Mouse (Mus musculus): ENCODE data around the gene Ackr3. TPM values are rescaled to one million over a fixed set of nuclear protein-coding genes. Genes with fewer than 3 reads are reported as not detected.

Ackr3 gene
- total RNA-seq, 1 experiment from 2014 or later, result not detected

DNA sequence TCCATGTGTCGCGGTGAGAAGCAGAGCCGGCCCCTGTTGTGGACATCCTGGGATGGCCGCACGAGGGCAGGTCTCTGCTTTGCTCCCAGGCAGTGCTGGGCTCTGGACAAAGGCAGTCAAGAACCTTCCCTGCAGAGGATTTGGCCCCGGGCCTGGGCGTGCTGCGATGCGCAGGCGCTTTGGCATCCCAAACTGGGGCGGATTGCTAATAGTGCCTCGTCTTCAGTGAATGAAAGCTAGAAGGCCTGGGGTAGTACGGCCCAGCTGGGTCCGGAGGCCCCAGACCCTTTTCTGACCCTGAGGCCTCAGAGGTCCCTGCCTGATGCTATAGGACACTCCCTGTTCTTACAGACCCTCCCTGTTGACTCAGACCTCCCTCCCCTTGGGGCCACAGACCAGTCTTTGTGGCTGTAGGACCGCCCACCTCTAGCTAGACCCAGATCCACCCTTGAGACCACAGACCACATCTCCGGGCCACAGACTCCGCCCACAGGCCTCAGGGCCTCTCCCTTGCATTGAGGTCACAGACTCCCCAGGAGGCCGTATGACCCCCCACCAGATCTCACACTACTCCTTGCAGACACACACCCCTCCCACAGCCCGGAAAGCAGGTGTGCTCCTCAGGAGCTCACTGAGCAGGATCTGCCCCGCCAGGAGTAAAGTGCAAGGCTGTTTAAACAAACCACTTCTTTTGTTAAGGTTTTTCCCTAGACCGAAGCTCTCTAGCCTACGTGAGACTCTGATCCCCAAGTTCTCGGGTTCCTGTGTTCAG is 1.4 kb upstream of the Ackr3 start:
- no peak for ATAC-seq (replicated peaks; ENCODE audit: insufficient number of reproducible peaks, low FRiP score, low TSS enrichment, poor library complexity, severe bottlenecking)

DNA sequence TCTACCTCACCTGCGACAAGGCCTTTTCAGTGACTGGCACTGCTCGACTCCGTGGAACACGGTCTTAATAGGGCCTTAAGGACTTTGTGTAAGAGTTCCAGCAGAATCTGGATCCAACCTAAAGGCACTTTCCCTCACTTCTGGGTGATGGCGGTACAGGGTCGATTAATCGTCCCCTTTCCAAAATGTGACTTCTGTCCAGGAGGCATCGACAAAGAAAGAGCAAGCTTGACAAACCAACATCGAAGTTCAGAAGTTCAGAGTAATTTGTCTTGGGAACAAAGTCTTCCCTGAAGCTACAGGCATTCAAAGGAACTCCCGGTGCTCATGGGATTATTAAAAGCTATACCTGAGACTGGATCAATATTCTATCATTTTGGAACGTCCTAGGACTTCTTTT is 439 bp upstream of the Ackr3 start:
- no peak for ATAC-seq (replicated peaks; ENCODE audit: insufficient number of reproducible peaks, low FRiP score, low TSS enrichment, poor library complexity, severe bottlenecking)

DNA sequence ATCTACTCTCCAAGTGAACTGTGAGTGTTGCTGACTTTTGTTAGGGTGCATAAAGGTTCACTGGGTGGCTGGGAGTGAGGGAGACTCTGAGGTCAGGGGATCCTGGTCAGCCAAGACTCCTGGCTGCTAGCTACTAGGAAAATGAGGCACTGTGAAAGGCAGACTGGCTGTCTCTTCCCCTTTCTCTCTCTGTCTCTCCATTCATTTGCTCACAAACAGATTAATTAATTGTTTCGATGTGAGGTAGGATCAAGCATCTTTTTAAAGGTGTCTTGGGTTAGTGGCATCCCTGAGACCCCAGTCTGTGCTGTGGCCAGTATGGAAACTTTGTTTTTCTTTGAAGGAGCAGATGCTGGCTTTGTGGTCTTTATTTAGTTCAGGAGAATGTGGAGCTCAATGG is 1.0 kb downstream of the Ackr3 start:
- no peak for ATAC-seq (replicated peaks; ENCODE audit: insufficient number of reproducible peaks, low FRiP score, low TSS enrichment, poor library complexity, severe bottlenecking)

- no peak for ATAC-seq (replicated peaks; ENCODE audit: insufficient number of reproducible peaks, low FRiP score, low TSS enrichment, poor library complexity, severe bottlenecking)
Observed at GRCm38 (mm10) chr1:90205223-90205622, 1.4 kb downstream of the Ackr3 start.

DNA sequence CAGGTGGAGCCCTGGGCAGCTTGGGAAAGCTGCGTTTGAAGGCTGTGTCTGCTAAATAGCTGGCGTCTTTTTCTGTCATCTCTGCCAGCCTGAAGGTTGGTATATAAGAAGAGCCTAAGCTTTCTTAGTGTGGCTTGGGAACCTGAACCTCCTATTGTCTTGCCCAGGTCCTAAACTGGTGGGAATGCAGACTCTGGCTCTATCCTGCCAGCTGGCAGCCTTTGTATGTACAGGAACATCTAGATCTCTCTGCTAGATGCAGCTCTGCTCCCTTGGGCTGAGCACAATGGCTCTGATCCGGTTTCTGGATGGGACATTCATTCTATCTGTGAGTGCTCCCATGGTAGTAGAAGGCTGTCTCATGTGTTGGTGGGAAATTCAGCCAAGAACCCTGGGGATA is 2.9 kb downstream of the Ackr3 start:
- no peak for ATAC-seq (replicated peaks; ENCODE audit: insufficient number of reproducible peaks, low FRiP score, low TSS enrichment, poor library complexity, severe bottlenecking)

- no peak for ATAC-seq (replicated peaks; ENCODE audit: insufficient number of reproducible peaks, low FRiP score, low TSS enrichment, poor library complexity, severe bottlenecking)
Observed at GRCm38 (mm10) chr1:90207279-90207678, 3.5 kb downstream of the Ackr3 start.

DNA sequence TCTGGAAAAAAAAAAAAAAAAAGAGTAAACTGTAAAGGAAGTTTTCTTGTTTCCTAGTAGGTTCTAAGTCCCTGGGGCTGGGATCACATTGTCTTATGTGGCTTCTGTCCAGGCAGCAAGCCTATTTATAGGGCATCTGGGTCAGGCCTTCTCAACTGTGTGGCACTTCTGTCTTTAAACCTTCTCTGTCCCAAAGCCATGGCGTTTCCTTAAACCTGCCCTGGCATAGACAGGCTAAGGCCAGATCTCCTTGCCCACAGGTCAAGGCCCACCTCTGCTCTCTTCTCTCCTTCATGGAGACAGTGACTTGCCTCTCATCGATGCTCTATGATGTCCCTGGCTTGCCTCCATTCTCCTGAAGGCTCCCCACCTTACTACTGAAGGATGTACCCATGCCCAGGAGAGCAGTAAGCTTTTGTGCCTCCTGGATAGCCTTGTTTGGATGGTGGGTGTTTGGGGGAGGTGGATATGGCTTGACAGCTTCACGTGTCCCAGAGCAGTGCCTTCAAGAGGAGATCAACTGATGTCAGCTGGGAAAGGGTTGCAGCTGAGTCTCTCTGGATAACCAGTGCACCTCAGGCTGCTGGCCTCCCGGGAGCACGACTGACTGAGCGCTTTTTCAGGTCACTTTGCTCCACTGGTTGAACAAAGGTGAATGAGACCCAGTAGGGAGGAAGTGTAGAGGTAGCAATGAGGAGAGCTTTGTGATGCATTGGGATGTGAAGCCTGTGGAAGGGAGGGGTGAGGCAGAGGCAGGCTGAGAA is 4.1 kb downstream of the Ackr3 start:
- ATAC-seq (replicated peaks; ENCODE audit: insufficient number of reproducible peaks, low FRiP score, low TSS enrichment, poor library complexity, severe bottlenecking), result no peak

DNA sequence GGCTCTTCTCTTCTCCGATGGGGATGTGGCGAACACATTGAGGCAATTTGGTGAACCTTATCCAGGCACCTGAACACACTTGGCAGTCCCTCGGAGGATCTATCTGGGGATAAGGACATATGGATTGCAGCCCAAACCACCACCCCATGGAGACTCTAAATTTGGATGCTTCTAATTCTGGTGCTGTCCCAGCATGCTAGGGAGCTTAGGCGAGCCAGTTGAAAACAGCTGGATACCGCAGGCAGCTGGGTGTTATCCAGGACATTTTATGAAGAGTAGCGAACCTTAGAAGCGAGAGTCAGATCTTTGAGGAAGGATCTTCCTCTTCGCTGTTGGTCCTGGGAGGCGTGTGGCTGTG is 4.7 kb downstream of the Ackr3 start:
- no peak for ATAC-seq (replicated peaks; ENCODE audit: insufficient number of reproducible peaks, low FRiP score, low TSS enrichment, poor library complexity, severe bottlenecking)

DNA sequence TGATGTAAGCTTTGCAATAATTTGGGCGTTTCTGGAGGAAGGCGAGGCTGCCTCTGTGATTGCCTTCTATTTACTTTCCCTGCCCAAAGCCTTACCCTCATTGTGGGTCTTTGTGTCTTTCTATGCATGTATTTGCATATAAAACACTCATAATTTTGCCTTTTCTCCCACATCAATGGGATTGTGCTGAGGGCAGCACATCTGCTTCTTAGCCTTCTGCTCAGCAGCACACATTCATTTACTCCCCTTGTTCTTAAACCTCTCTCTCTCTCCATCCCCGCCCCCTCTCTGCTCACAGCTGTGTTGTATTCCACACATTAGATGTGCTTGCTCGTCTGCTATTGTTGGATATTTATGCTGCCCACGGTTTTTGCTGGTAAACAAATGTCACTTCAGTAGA is 5.3 kb downstream of the Ackr3 start:
- ATAC-seq (replicated peaks; ENCODE audit: insufficient number of reproducible peaks, low FRiP score, low TSS enrichment, poor library complexity, severe bottlenecking), result no peak

GRCm38 (mm10) chr1:90209741-90210140 is 6.0 kb downstream of the Ackr3 start:
- no peak for ATAC-seq (replicated peaks; ENCODE audit: insufficient number of reproducible peaks, low FRiP score, low TSS enrichment, poor library complexity, severe bottlenecking)

DNA sequence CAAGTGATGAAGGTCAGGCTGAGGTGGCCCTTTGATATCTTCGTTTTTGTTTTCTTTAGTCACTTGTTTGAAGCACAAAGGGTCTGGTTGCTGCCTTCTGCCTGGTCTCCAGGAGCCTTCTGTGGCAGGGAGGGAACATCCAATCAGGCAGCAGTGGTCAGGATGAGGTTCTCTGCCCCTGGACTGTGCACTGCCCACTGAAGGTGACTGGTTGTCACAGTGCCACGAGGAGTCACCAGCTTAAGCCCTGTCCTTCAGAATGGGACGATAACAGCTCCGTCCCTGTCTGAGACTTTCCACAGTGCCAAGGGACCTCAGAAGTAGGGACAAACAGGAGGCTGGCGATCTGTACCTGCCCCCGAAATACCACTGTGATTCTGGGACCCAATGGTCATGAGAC is 6.6 kb downstream of the Ackr3 start:
- ATAC-seq (replicated peaks; ENCODE audit: insufficient number of reproducible peaks, low FRiP score, low TSS enrichment, poor library complexity, severe bottlenecking), result no peak

GRCm38 (mm10) chr1:90210761-90211160 is 7.0 kb downstream of the Ackr3 start:
- no peak for ATAC-seq (replicated peaks; ENCODE audit: insufficient number of reproducible peaks, low FRiP score, low TSS enrichment, poor library complexity, severe bottlenecking)

DNA sequence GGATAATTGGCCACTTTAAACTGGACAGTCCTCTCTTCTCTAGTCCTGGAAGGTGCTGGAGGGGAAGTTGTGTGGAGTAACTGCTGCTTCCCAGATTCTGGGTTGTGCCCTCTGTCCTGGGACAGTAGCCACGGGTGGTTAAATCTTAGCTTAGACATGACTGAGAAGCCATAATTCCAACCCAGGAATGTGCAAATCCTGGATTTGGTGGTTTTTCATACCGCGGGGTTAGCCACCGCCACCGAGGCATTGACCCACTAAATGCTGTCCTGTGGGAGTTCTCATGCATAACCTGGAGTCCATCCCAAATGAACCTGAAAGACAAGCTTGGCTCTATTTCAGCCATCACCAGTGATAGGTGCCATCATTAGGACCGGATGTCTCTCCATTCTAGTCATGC is 8.6 kb downstream of the Ackr3 start:
- ATAC-seq (replicated peaks; ENCODE audit: insufficient number of reproducible peaks, low FRiP score, low TSS enrichment, poor library complexity, severe bottlenecking), result no peak

DNA sequence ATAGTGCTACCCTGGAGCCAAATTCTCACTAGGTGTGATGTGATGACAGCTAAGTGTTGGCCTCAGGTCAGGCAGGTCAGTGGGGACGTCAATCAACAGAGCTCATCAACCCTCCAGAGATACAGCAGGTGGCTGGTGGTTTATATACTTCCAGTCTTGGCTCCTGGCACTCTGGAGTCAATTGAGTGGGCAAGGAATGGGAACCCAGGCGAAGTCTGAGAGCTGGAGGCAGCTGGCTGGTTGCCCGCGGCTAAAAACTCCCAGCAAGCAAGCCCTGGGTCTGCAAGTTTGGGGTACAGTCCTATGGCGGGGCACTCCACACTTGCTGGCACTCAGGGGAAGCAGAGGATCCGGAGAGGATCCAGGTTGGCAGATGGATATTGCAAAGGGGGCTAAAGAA is 9.1 kb downstream of the Ackr3 start:
- no peak for ATAC-seq (replicated peaks; ENCODE audit: insufficient number of reproducible peaks, low FRiP score, low TSS enrichment, poor library complexity, severe bottlenecking)

- no peak for ATAC-seq (replicated peaks; ENCODE audit: insufficient number of reproducible peaks, low FRiP score, low TSS enrichment, poor library complexity, severe bottlenecking)
Observed at GRCm38 (mm10) chr1:90214021-90214420, 10.2 kb downstream of the Ackr3 start.

DNA sequence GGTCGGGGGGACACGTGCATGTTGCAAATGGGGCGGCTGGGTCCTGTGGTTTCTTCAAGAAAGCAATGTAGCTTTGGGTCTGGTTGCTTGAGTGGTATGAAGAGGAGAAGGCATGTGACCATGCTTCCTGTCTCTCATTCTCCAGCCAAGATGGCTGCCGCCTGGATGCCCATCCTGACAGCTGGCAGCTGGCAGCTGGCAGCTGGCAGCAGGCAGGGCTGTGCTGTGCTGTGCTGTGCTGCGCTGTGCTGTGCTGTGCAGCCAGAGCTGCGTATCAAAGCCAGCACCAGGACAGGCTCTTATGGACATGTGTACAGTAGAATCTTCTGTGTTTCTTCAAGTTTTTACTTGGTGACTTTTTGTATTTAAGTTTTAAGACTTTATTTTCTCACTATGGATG is 11.1 kb downstream of the Ackr3 start:
- ATAC-seq (replicated peaks; ENCODE audit: insufficient number of reproducible peaks, low FRiP score, low TSS enrichment, poor library complexity, severe bottlenecking), result no peak

DNA sequence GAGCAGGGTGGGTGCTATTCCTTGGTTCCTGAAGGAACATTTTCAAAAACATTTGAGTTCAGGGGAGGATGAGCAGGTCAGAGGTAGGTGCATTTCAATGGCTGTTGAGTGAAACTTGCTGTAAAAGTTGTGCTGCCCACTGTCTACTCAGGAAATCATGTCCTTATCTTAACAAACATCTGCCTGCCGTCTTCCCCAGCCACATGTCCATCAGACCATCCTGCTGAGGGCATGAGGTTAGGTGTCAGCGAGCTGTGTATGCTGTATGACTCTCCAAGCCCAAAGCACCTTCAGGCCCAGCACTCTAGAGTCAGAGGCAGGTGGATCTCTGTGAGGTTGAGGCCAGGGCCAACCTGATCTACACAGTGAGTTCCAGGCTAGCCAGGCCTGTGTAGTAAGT is 12.1 kb downstream of the Ackr3 start:
- ATAC-seq (replicated peaks; ENCODE audit: insufficient number of reproducible peaks, low FRiP score, low TSS enrichment, poor library complexity, severe bottlenecking), result no peak

- ATAC-seq (replicated peaks; ENCODE audit: insufficient number of reproducible peaks, low FRiP score, low TSS enrichment, poor library complexity, severe bottlenecking), result no peak
Observed at GRCm38 (mm10) chr1:90216395-90216794, 12.6 kb downstream of the Ackr3 start.

DNA sequence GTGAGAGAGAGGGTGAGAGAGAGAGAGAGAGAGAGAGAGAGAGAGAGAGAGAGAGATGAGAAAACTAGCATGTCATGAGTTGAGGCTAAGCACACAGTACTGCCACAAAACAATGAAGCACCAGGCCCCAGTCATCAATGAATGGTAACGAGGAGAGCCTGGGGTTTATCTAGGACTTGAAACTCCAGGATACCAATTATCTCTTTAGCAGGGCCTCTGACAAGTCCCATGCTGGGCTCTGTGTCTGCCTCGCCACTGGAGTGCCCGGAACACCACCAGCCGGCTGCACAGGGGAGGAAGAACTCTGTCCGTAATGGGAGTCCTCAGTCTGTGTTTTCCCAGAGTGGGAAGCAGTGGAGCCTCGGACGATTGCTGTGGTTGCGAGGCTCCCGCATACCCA is 16.5 kb downstream of the Ackr3 start:
- no peak for ATAC-seq (replicated peaks; ENCODE audit: insufficient number of reproducible peaks, low FRiP score, low TSS enrichment, poor library complexity, severe bottlenecking)

DNA sequence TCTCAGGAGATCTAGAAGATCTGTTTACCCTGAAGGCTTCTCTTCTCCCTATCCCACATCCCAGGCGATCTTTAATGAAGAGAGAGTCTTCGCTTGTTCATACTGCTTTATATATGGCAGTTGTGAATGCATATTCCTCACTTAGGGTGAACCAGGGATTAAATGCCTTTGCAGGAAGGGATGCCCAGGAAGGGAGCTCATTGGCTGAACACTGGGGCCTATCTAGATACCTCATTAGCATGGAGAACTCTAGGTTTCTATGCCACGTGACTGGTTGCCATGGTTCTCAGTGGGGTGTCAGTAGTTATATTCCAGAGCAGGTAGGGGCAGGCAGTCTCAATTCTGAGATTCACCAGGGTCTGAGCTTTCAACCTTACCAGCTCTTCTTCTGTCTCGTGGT is 17.1 kb downstream of the Ackr3 start:
- ATAC-seq (replicated peaks; ENCODE audit: insufficient number of reproducible peaks, low FRiP score, low TSS enrichment, poor library complexity, severe bottlenecking), result no peak

All from monocyte, adult 5-6 weeks (primary cell).